Mouse (Mus musculus): Measurements from ENCODE around the gene Rab30.

GRCm38 (mm10) chr7:92871596-92871995 lies 130.2 kb downstream of the Rab30 start:
- TF ChIP-seq CTCF (IDR thresholded peaks at IDR 0.05; ENCODE audit: borderline replicate concordance, insufficient read depth, low read length) (no peak), POLR2A (IDR thresholded peaks at IDR 0.05; ENCODE audit: low read depth, low read length) (no peak)
